Mouse (Mus musculus): ENCODE results near the gene Srpk2. TPM values are rescaled to one million over a fixed set of nuclear protein-coding genes. Genes with fewer than 3 reads are reported as not detected.
"Not testable (repeated sequence)": the region's sequence is repeated elsewhere in the genome, so short reads cannot be mapped to it uniquely, and the experiment has no call there.

The Srpk2 gene
- polyA plus RNA-seq, 1 experiment from 2014 or later: 36.2 TPM

DNA sequence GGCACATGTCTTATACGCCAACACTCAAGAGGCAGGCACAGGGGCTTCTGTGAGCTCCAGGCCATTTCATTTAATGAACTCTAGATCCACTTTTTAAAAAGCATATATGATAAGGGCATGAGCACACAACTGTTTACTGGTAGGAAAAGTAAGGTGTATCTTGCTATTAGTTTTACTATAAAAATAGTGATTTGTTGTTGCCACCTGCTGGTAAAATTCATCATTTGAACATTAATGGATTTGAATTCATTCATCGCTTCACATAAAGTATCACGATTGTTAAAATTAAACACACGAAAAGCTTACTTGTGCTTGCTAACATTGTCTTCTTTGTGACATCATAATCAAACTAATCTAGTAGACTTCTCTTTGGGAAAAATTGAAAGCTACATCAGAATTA, 27.8 kb downstream of the Srpk2 start:
- Histone ChIP-seq H3K27ac (ENCODE audit: low read length) (no peak overlapping the region), H3K9ac (ENCODE audit: low read length) (no peak overlapping the region), H3K36me3 (ENCODE audit: control insufficient read depth, insufficient read depth, low read length) (no peaks in the 10 kb centered on the region), H3K4me1 (ENCODE audit: control insufficient read depth, insufficient read depth, low read length) (no peaks in the 10 kb centered on the region), H3K27me3 (ENCODE audit: control insufficient read depth, insufficient read depth, low read length) (no peaks in the 10 kb centered on the region), H3K4me3 (replicated peaks; ENCODE audit: low read length) (no peak overlapping the region), H3K4me2 (ENCODE audit: low read depth, low read length) (no peak overlapping the region), H3K9me3 (replicated peaks; ENCODE audit: control insufficient read depth, low read length) (no peaks in the 10 kb centered on the region)
- 89% methylated on average over 4 of the region's 4 CpGs for WGBS
- ATAC-seq (ENCODE audit: insufficient read depth, low FRiP score): no peak

GRCm38 (mm10) chr5:23655030-23655429, 29.4 kb downstream of the Srpk2 start:
- H3K36me3 ChIP-seq (ENCODE audit: control insufficient read depth, insufficient read depth, low read length): no peaks in the 10 kb centered on the region
- H3K4me2 ChIP-seq (ENCODE audit: low read depth, low read length): no peak overlapping the region
- H3K9ac ChIP-seq (ENCODE audit: low read length): no peak overlapping the region
- 66% methylated on average over 1 of the region's 1 CpGs for WGBS
- no peak for ATAC-seq (ENCODE audit: insufficient read depth, low FRiP score)
- H3K4me1 ChIP-seq (ENCODE audit: control insufficient read depth, insufficient read depth, low read length): no peaks in the 10 kb centered on the region
- no peaks in the 10 kb centered on the region for H3K9me3 ChIP-seq (replicated peaks; ENCODE audit: control insufficient read depth, low read length)
- no peaks in the 10 kb centered on the region for H3K27me3 ChIP-seq (ENCODE audit: control insufficient read depth, insufficient read depth, low read length)
- H3K27ac ChIP-seq (ENCODE audit: low read length): no peak overlapping the region
- no peak overlapping the region for H3K4me3 ChIP-seq (replicated peaks; ENCODE audit: low read length)

DNA sequence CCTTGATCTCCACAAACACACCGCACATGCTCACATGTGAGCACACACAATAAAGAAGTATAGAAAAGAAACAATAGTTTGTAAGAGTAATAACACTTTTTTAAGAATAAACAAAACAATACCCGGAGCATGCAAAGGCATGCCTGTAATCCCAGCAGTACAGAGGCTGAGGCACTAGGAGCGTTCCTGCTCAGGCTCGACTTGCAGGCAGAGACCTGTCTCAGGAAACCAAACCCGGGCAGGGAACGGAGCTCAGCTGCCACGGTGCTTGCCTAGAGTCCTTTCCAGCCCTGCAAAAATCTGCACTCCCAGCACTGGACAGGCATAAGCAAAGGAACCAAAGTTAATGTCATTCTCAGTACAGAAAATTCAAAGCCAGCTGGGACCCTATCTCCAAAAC, 32.1 kb downstream of the Srpk2 start:
- no peak overlapping the region for H3K4me2 ChIP-seq (ENCODE audit: low read depth, low read length)
- WGBS: 57% methylated on average over 7 of the region's 7 CpGs
- no peak for ATAC-seq (ENCODE audit: insufficient read depth, low FRiP score)
- no peaks in the 10 kb centered on the region for H3K9me3 ChIP-seq (replicated peaks; ENCODE audit: control insufficient read depth, low read length)
- H3K27ac ChIP-seq (ENCODE audit: low read length): peak overlapping the region; percentile 41; the same call in 1 of the 2 replicates
- no peaks in the 10 kb centered on the region for H3K36me3 ChIP-seq (ENCODE audit: control insufficient read depth, insufficient read depth, low read length)
- no peaks in the 10 kb centered on the region for H3K4me1 ChIP-seq (ENCODE audit: control insufficient read depth, insufficient read depth, low read length)
- H3K9ac ChIP-seq (ENCODE audit: low read length): no peak overlapping the region
- no peaks in the 10 kb centered on the region for H3K27me3 ChIP-seq (ENCODE audit: control insufficient read depth, insufficient read depth, low read length)
- H3K4me3 ChIP-seq (replicated peaks; ENCODE audit: low read length): no peak overlapping the region

DNA sequence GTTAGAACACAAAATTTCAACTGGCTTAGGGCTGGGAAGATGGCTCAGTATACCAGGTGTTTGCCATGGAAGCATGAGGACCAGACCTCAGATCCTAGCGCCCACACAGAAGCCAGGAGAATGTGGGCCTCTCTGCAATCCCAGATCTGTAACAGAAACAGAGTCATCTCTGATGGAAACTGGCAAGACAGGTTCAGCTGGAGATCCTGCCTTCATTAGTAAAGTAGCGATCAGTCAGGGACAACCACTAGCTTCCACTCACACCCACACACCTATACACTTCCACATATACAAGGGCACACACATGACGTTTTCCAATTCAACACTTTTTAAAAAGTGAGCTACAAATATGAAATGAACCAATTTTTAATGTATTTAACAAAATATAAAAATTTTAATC, 32.6 kb downstream of the Srpk2 start:
- Histone ChIP-seq H3K9ac (ENCODE audit: low read length) (no peak overlapping the region), H3K9me3 (replicated peaks; ENCODE audit: control insufficient read depth, low read length) (no peaks in the 10 kb centered on the region), H3K4me3 (replicated peaks; ENCODE audit: low read length) (no peak overlapping the region), H3K27ac (ENCODE audit: low read length) (peak overlapping the region; percentile 41; the same call in 1 of the 2 replicates), H3K4me2 (ENCODE audit: low read depth, low read length) (no peak overlapping the region), H3K4me1 (ENCODE audit: control insufficient read depth, insufficient read depth, low read length) (no peaks in the 10 kb centered on the region), H3K36me3 (ENCODE audit: control insufficient read depth, insufficient read depth, low read length) (no peaks in the 10 kb centered on the region), H3K27me3 (ENCODE audit: control insufficient read depth, insufficient read depth, low read length) (no peaks in the 10 kb centered on the region)
- ATAC-seq (ENCODE audit: insufficient read depth, low FRiP score): no peak
- 77% methylated on average over 3 of the region's 3 CpGs for WGBS

- Histone ChIP-seq H3K27ac (ENCODE audit: low read length) (no peak overlapping the region), H3K27me3 (ENCODE audit: control insufficient read depth, insufficient read depth, low read length) (no peaks in the 10 kb centered on the region), H3K4me1 (ENCODE audit: control insufficient read depth, insufficient read depth, low read length) (no peaks in the 10 kb centered on the region), H3K4me3 (replicated peaks; ENCODE audit: low read length) (no peak overlapping the region), H3K9ac (ENCODE audit: low read length) (no peak overlapping the region), H3K36me3 (ENCODE audit: control insufficient read depth, insufficient read depth, low read length) (no peaks in the 10 kb centered on the region), H3K9me3 (replicated peaks; ENCODE audit: control insufficient read depth, low read length) (no peaks in the 10 kb centered on the region), H3K4me2 (ENCODE audit: low read depth, low read length) (no peak overlapping the region)
- ATAC-seq (ENCODE audit: insufficient read depth, low FRiP score): no peak
- WGBS: 74% methylated on average over 3 of the region's 3 CpGs
These were observed 33.9 kb downstream of the Srpk2 start for GRCm38 (mm10) chr5:23650504-23650903.

DNA sequence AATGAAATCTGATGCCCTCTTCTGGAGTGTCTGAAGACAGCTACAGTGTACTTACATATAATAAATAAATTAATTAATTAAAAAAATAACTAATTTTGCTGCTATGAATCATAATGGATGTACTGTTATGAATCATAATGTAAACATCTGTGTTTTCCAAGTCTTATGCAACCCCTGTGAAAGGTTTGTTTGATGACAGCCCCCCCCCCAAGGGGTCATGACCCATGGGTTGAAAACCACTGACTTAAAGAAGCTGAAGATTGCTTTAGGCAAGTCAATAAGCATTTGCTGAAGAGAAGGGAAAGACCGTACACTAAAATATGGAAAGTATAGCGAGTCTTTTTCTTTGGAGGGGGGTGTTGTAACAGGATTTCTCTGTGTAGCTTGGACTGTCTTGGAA, 35.2 kb downstream of the Srpk2 start:
- WGBS: 92% methylated on average over 2 of the region's 2 CpGs
- H3K9ac ChIP-seq (ENCODE audit: low read length): no peak overlapping the region
- no peaks in the 10 kb centered on the region for H3K36me3 ChIP-seq (ENCODE audit: control insufficient read depth, insufficient read depth, low read length)
- H3K4me1 ChIP-seq (ENCODE audit: control insufficient read depth, insufficient read depth, low read length): no peaks in the 10 kb centered on the region
- H3K4me2 ChIP-seq (ENCODE audit: low read depth, low read length): no peak overlapping the region
- H3K9me3 ChIP-seq (replicated peaks; ENCODE audit: control insufficient read depth, low read length): no peaks in the 10 kb centered on the region
- no peaks in the 10 kb centered on the region for H3K27me3 ChIP-seq (ENCODE audit: control insufficient read depth, insufficient read depth, low read length)
- no peak overlapping the region for H3K27ac ChIP-seq (ENCODE audit: low read length)
- ATAC-seq (ENCODE audit: insufficient read depth, low FRiP score): no peak
- no peak overlapping the region for H3K4me3 ChIP-seq (replicated peaks; ENCODE audit: low read length)

- Histone ChIP-seq H3K4me1 (ENCODE audit: control insufficient read depth, insufficient read depth, low read length) (no peaks in the 10 kb centered on the region), H3K36me3 (ENCODE audit: control insufficient read depth, insufficient read depth, low read length) (no peaks in the 10 kb centered on the region), H3K4me2 (ENCODE audit: low read depth, low read length) (no peak overlapping the region), H3K27me3 (ENCODE audit: control insufficient read depth, insufficient read depth, low read length) (no peaks in the 10 kb centered on the region), H3K9ac (ENCODE audit: low read length) (no peak overlapping the region), H3K4me3 (replicated peaks; ENCODE audit: low read length) (no peak overlapping the region), H3K27ac (ENCODE audit: low read length) (no peak overlapping the region), H3K9me3 (replicated peaks; ENCODE audit: control insufficient read depth, low read length) (no peaks in the 10 kb centered on the region)
- WGBS: 62% methylated on average over 3 of the region's 3 CpGs
- ATAC-seq (ENCODE audit: insufficient read depth, low FRiP score): no peak
These were observed 38.7 kb downstream of the Srpk2 start for GRCm38 (mm10) chr5:23645671-23646070.

- H3K4me2 ChIP-seq (ENCODE audit: low read depth, low read length); H3K4me3 ChIP-seq (replicated peaks; ENCODE audit: low read length); ATAC-seq (ENCODE audit: insufficient read depth, low FRiP score); H3K36me3 ChIP-seq (ENCODE audit: control insufficient read depth, insufficient read depth, low read length); H3K27me3 ChIP-seq (ENCODE audit: control insufficient read depth, insufficient read depth, low read length); H3K9ac ChIP-seq (ENCODE audit: low read length); H3K4me1 ChIP-seq (ENCODE audit: control insufficient read depth, insufficient read depth, low read length); H3K27ac ChIP-seq (ENCODE audit: low read length); H3K9me3 ChIP-seq (replicated peaks; ENCODE audit: control insufficient read depth, low read length): not testable (repeated sequence)
These were observed 45.2 kb downstream of the Srpk2 start for GRCm38 (mm10) chr5:23639193-23639592.

GRCm38 (mm10) chr5:23638023-23638422, 46.4 kb downstream of the Srpk2 start:
- Histone ChIP-seq H3K9ac (ENCODE audit: low read length) (no peak overlapping the region), H3K4me2 (ENCODE audit: low read depth, low read length) (no peak overlapping the region), H3K36me3 (ENCODE audit: control insufficient read depth, insufficient read depth, low read length) (no peaks in the 10 kb centered on the region), H3K4me3 (replicated peaks; ENCODE audit: low read length) (no peak overlapping the region), H3K4me1 (ENCODE audit: control insufficient read depth, insufficient read depth, low read length) (no peaks in the 10 kb centered on the region), H3K27me3 (ENCODE audit: control insufficient read depth, insufficient read depth, low read length) (no peaks in the 10 kb centered on the region), H3K27ac (ENCODE audit: low read length) (no peak overlapping the region), H3K9me3 (replicated peaks; ENCODE audit: control insufficient read depth, low read length) (no peaks in the 10 kb centered on the region)
- 80% methylated on average over 4 of the region's 4 CpGs for WGBS
- ATAC-seq (ENCODE audit: insufficient read depth, low FRiP score): no peak

DNA sequence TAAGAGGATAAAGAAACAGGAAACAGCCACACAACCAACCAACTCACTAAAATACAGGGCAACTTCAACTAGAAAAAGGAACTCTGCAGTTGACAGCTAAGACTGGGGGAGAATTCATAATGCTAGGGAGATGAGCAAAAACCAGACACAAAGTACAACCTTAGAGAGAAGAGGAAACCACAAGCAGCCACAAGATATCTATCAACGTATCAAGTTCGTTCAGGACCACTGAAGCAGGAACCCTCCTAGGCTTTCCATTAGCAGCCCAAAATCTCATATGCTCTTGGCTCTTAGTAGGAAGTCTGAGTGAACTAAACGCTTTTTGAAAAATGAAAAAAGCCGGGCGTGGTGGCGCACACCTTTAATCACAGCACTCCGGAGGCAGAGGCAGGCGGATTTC, 47.1 kb downstream of the Srpk2 start:
- Histone ChIP-seq H3K27ac (ENCODE audit: low read length) (no peak overlapping the region), H3K4me1 (ENCODE audit: control insufficient read depth, insufficient read depth, low read length) (no peaks in the 10 kb centered on the region), H3K27me3 (ENCODE audit: control insufficient read depth, insufficient read depth, low read length) (no peaks in the 10 kb centered on the region), H3K36me3 (ENCODE audit: control insufficient read depth, insufficient read depth, low read length) (no peaks in the 10 kb centered on the region), H3K9me3 (replicated peaks; ENCODE audit: control insufficient read depth, low read length) (no peaks in the 10 kb centered on the region), H3K4me3 (replicated peaks; ENCODE audit: low read length) (no peak overlapping the region), H3K4me2 (ENCODE audit: low read depth, low read length) (no peak overlapping the region), H3K9ac (ENCODE audit: low read length) (no peak overlapping the region)
- WGBS: 85% methylated on average over 8 of the region's 8 CpGs
- no peak for ATAC-seq (ENCODE audit: insufficient read depth, low FRiP score)

Data from stomach, embryonic 16.5 days (tissue).